Mouse (Mus musculus): ENCODE data around the gene Lmbr1l. TPM values are rescaled to one million over a fixed set of nuclear protein-coding genes. Genes with fewer than 3 reads are reported as not detected.
"Not testable (repeated sequence)": the region's sequence is repeated elsewhere in the genome, so short reads cannot be mapped to it uniquely, and the experiment has no call there.

Gene Lmbr1l
- total RNA-seq, 2 experiments from 2014 or later: 17.7 to 27.7 TPM

DNA sequence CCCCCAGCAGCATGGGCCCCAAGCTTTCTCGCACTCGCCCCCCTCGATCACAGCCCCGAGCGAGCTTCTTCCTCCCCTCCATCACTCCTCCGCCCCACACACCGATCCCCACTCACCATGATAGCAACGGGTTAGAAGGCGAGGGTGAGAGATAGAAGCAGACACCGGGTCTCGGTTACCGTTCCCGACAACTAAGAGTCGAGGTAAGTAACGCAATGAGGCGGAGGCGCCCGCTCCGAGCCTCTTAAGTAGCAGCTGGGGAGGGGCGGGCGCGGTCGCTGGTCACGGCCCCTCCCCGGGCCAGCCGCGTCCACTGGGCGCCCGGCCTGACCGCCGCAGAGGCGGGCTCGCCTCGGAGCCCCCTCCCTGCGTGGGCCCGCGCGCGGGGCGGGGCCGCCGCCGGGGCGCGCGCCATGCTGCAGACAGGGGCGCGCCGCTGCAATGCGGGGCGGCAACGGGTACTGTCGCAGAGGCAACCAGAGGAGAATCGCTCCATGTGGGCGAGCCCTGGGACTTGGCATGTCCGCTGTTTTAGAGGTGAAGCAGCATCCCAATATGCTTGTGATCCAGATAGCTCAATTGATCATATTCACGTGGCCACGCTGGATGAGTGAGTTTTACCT lies 16.3 kb upstream of the Lmbr1l start, which contains the start of gene Tuba1b:
Gene Tuba1b, minus strand, starts transcription at position 349 of the 623 bp plus-strand sequence.
- peak; percentile 95 for DNase-seq

DNA sequence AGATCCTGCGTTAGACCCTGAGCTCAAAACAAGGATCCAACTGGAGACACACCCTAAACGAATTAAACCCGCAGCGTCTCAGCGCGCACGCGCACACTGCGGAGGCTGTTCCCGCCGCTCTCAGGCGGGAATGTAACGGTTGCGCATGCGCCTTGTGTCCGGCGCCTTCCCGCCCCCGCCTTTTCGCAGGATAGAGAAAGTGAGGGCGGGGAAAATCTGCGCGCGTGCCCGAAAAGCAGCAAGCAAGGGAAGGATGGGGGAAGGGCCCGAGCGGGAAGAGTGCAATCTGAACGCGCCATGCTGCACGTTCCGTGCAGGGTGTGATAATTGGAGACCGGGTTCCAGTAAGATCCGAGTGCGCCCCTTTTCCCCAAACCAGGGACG lies 15.8 kb upstream of the Lmbr1l start:
- DNase-seq: peak; percentile 96

- DNase-seq: peak; percentile 22
Measured at GRCm38 (mm10) chr15:98933004-98933671, 15.1 kb upstream of the Lmbr1l start.

DNA sequence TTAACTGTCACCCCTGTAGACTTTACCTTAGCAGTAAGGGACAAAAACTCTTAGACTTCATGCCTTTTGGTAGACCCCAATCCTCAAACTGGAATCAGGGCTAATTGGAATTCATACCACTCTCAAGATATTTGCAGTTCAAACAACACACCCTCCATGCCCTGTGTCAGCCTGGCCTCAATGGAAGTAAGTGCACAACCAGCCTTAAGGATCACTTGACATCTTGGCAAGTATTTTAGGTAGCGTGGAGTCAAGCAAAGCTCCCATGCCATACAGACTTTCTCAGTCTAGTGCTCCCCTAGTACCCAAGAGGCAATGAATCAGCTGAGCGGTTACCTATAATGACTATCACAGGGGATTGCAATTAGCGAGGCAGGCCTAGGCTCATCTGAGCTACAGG lies 13.0 kb upstream of the Lmbr1l start:
- no peak for DNase-seq

DNA sequence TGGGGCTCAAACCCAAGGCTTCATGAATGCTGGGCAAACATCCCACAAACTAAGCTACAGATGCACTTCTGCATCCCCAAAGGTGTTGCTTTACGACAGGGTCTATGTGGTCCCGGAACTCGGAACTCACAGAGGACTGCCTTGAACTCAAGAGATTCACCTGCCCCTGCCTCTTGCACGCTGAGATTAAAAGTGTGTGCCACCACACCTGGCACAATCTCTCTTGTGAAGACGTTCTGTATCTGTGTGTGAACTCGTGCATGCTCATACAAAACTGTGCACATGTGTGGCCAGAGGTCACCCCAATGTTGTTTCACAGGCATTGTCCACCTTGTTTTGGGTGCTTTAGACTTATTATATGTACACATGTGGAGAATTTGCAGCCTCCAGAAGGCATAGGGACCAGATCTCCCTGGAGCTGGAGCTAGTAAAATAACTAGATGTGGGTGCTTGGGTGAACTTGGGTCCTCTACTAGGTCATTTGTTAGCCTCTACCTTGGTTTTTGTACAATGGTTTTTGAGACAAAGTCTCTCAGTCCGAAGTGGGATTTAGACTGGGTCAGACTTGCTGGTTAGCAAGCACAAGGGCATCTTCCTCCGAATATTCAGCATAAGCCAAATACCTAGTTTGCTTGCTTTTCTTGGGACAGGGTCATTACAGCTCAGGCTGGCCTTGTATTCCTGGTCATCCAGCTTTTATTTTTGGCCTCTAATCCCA lies 12.1 kb upstream of the Lmbr1l start:
- no peak for DNase-seq

DNA sequence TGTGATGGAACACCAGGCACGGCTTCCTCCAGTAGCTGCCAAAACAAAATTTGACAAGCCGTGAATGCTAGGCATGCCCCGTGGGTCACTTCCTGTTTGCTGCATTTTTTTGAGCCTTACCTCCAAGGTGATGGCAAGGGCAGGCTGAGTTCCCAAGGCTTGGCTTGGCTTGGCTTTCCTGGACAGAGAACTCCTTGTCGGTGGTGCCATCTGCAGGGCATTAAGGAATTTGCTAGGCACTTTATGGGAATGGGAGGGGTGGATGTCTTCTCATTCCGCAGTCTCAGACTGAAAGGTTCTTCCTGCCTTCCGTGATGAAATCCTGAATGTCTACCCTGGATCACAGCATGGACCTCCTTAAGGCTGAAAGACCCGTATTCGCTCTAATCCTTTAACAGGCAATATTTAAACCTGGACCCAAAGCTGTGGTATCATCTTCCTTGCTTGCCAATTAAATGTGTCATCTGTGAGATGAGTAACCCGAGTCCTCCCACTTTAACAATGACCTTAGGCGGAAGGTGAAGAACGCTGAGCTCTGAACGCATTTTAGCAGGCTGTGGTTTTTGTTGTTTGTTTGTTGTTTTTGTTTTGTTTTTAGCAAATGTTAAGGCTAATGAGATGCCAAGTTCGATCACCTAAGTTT lies 10.7 kb upstream of the Lmbr1l start:
- peak; percentile 81 for DNase-seq

- DNase-seq: no peak
Measured at GRCm38 (mm10) chr15:98927566-98927965, 9.5 kb upstream of the Lmbr1l start.

DNA sequence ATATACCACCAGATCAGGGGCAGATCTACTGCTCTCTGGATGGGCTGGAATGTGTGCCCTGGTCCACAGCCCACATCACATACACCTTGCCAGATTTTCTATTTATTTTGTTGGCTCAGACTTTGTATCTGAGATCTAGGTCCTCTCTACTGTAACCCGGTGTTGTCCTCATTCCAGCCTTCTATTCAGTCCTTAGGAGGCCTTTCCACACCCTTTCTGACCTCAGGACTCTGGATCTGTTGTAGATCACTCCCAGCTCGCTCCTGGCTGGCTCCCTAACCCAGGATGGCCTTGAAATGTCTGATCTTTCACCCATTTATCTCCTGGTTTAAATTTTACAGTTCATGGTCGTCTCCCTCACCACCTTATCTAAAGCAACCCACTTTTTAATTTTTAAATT lies 6.7 kb upstream of the Lmbr1l start:
- DNase-seq: no peak

- DNase-seq: no peak
Measured at GRCm38 (mm10) chr15:98923031-98923537, 5.1 kb upstream of the Lmbr1l start.

GRCm38 (mm10) chr15:98922581-98922980 lies 4.5 kb upstream of the Lmbr1l start:
- peak; percentile 27 for DNase-seq

DNA sequence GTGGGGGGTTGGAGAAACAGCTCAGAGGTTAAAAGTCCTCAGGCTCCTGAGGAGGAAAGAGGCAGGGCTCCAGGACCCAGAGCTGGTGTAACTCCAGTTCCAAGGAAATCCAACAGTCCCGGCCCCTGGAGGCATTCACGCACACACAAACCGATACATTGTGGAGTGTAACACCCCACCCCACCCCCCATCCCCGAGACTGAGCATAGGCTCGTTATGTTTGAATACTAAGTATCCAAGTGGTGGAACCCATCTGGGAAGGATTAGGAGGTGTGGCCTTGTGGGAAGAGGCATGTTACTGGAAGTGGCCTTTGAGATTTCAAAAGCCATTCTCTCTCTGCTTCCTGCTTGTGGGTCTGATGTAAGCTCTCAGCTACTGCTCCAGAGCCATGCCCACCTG lies 3.5 kb upstream of the Lmbr1l start:
- DNase-seq: no peak

GRCm38 (mm10) chr15:98918499-98918895 lies 466 bp upstream of the Lmbr1l start:
- DNase-seq: not testable (repeated sequence)

DNA sequence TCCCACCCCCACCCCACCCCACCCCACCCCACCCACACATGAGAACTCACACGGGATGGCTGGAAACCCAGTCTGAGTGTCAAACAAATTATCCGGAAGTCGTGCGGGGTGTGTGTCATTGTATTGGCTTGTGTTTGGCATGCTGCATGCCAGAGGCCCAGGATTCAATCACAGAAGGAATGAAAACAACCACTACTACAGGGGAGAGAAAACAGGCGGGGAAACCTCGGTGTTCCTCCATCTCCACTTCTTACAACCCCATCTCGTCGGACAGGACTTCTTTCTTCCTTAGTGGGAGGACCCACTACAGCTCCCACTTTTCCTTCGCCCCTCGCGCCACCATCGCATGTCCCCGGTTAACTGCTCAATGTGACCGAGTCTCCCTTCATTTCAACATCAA lies 940 bp downstream of the Lmbr1l start:
- peak; percentile 44 for DNase-seq

GRCm38 (mm10) chr15:98916016-98916415 lies 2.0 kb downstream of the Lmbr1l start:
- no peak for DNase-seq

GRCm38 (mm10) chr15:98914903-98915302 lies 3.1 kb downstream of the Lmbr1l start:
- DNase-seq: no peak

GRCm38 (mm10) chr15:98904692-98905091 lies 13.3 kb downstream of the Lmbr1l start:
- peak; percentile 36 for DNase-seq

DNA sequence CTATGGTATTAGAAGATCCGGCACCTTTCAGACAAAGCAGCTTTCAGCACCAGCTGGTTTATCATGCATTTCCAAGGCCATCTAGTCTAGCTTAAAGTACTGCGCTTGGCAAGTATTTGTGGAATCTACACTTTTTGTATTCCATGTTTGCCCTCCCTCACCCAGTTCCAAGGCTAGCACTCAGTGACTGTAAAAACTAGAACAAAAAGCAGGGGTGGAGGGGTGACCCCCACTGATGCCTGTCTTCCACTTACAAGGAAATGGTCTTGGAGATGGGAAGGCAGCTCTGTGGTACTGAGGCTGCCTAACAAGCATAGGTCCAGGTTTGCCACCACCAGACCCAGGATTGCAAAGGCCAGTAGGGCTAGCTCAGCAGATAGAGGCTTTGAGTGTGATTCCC lies 15.4 kb downstream of the Lmbr1l start:
- DNase-seq: no peak

GRCm38 (mm10) chr15:98901530-98901929 lies 16.5 kb downstream of the Lmbr1l start:
- no peak for DNase-seq

- peak; percentile 45 for DNase-seq
Measured at GRCm38 (mm10) chr15:98897928-98898800, 19.9 kb downstream of the Lmbr1l start, which contains the start of gene Dhh. TSS of gene Dhh (minus strand) at chr15:98898540.

- peak; percentile 37 for DNase-seq
Measured at GRCm38 (mm10) chr15:98897495-98897894, 20.5 kb downstream of the Lmbr1l start.

All from adrenal gland, postnatal 10 days (tissue).